Mouse (Mus musculus) limb, embryonic 13.5 days (tissue): ENCODE results near the gene St8sia2. TPM values are rescaled to one million over a fixed set of nuclear protein-coding genes. Genes with fewer than 3 reads are reported as not detected.

ENCODE experiments used
- ATAC-seq: fragments of 200-750 bp; cut with Nextera tagmentation; 2 replicates; pipeline ENCODE4 v1.8.0; 2017; ENCODE audit warnings: low read depth, moderate number of reproducible peaks, moderate TSS enrichment; ENCODE audit not compliant: low FRiP score
- H3K27ac ChIP-seq: fragments of 300-500 bp; sonication (generic); 2 replicates; pipeline ENCODE4 v1.5.1; 2015; ENCODE audit warnings: inconsistent platforms, mild to moderate bottlenecking, moderate library complexity
- H3K27me3 ChIP-seq: fragments of 300-500 bp; sonication (generic); 2 replicates; pipeline ENCODE4 v1.6.1; 2015; ENCODE audit warnings: mild to moderate bottlenecking, inconsistent platforms
- H3K36me3 ChIP-seq: fragments of 300-500 bp; sonication (generic); 2 replicates; pipeline ENCODE4 v1.6.1; 2015; ENCODE audit warnings: inconsistent platforms, mild to moderate bottlenecking, moderate library complexity
- H3K4me1 ChIP-seq: fragments of 300-500 bp; sonication (generic); 2 replicates; pipeline ENCODE4 v1.6.1; 2015; ENCODE audit warnings: inconsistent platforms
- H3K4me2 ChIP-seq: fragments of 300-500 bp; sonication (generic); replicated peaks from 2 replicates; pipeline ENCODE4 v1.6.1; 2015; ENCODE audit warnings: inconsistent platforms, mild to moderate bottlenecking, moderate library complexity
- H3K4me3 ChIP-seq: fragments of 300-500 bp; sonication (generic); 2 replicates; pipeline ENCODE4 v1.5.1; 2015; ENCODE audit warnings: moderate library complexity, mild to moderate bottlenecking, inconsistent platforms
- H3K9ac ChIP-seq: fragments of 300-500 bp; sonication (generic); 2 replicates; pipeline ENCODE4 v1.6.1; 2015; ENCODE audit warnings: mild to moderate bottlenecking, inconsistent platforms
- H3K9me3 ChIP-seq: fragments of 300-500 bp; sonication (generic); 2 replicates; pipeline ENCODE4 v1.6.1; 2016; ENCODE audit warnings: inconsistent platforms
- WGBS: fragments of 180-500 bp; shearing (Covaris S2); methylation state at CpG from one replicate; pipeline ENCODE4 v1.1.7; 2015; 5-methylcytosine and 5-hydroxymethylcytosine counted together
- polyA plus RNA-seq: library from polyadenylated mRNA; unstranded; fragments of >200 nt; fragmentation: Nextera tagmentation; extraction: Ambion mirVana; gene quantifications from 2 replicates; pipeline ENCODE4 v1.2.1, GENCODE M21; 2015

Gene St8sia2
- 18.6 and 20.1 TPM in 2 replicates for polyA plus RNA-seq

DNA sequence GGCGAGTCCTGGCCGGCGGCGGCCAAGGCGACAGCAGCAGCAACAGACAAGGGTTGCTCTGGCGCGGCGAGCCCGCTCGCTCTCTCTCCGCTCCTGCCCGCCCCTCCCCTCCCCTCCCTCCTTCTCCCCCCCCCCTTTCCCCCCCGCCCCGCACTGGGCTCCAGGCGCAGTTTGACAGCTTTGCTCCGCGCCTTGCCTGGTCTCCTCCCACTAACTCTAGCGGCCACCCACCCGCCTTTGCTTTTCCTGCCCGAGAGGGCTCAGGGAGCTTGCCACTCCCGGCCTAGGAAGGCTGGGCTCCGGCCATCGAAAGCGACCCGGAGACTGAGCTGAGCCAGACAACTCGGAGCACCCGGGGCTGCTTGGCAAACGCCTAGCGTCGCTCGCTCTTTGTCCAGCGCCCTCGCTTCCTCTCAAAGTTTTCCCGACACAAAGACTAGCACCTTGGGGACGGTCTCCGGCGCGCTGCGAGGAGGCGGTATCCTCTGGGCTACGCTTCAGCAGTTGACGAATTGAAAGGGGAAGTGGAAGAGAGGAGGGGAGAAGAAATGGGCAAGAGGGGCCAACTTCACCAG is at the start of gene St8sia2:
Gene St8sia2 (minus strand): TSS at position 90 of the 575 bp plus-strand sequence.
- peak; percentile 87 for ATAC-seq
- Histone ChIP-seq H3K36me3 (no peaks in the 10 kb centered on the region), H3K9ac (peak within 1 kb of the TSS; percentile 84), H3K4me3 (peak within 1 kb of the TSS; percentile 85), H3K27ac (peak within 1 kb of the TSS; percentile 87), H3K4me2 (peak within 1 kb of the TSS; percentile 86), H3K9me3 (no peaks in the 10 kb centered on the region), H3K27me3 (peaks cover 11% of the 10 kb centered on the region), H3K4me1 (peaks cover 22% of the 10 kb centered on the region)
- 0% methylated on average over 28 of the region's 42 CpGs for WGBS

DNA sequence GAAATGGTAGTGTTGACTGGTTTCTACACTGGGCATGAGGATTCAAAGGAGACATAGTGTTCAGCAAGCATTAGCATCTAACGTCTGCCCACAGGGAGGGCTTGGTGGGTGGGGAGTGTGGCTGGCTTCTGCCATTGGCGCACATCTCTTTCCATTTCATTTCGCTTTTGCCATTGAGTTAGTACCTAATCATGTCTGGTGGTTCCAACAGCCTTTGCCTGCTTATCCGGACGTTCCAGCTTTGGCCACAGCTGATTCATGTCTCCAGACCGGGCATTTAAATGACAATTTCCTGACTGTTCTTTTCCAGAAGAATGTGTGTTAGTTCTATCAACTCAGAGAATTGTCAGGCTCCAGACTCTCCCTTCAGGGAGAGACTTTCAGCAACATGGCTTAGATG is 47.6 kb upstream of the St8sia2 start:
- no peak for ATAC-seq
- no peak overlapping the region for H3K27ac ChIP-seq
- H3K9me3 ChIP-seq = no peaks in the 10 kb centered on the region
- H3K27me3 ChIP-seq = no peaks in the 10 kb centered on the region
- H3K36me3 ChIP-seq = no peaks in the 10 kb centered on the region
- H3K4me2 ChIP-seq = no peak overlapping the region
- peaks cover 30% of the 10 kb centered on the region for H3K4me1 ChIP-seq
- no peak overlapping the region for H3K4me3 ChIP-seq
- WGBS = 81% methylated on average over 6 of the region's 6 CpGs
- H3K9ac ChIP-seq = no peak overlapping the region

DNA sequence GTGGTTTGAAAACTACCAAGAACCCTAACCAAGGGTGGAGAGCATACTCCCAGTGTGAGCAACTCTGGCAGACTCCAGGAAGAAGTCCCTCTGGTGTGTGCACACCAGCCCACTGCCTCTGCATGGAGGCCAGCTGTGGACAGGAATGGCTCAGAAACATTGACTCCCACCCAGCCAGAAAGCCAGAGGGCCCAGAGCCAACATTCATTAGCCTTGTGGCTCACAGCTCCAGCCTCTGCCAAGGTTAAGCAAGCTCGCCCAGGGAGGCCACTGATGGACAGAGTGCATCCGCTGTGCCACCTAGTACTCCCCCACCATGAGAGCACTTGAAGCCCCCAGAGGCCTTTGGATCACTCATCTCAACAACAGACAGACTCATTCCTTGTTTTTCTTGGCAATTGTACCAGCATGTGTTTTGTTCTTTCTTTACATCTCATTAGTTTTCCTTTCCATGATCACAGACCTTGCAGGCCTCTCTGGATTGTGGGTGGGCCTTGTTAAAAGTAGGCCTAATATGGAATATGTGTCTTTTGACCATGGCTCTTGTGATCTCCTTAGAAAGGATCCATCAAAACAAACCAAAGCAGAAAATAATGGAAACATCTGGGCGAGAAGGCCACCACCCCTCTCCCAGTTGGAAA is 46.9 kb upstream of the St8sia2 start:
- WGBS = 78% methylated on average over 3 of the region's 3 CpGs
- H3K4me1 ChIP-seq = peaks cover 24% of the 10 kb centered on the region
- no peak for ATAC-seq

DNA sequence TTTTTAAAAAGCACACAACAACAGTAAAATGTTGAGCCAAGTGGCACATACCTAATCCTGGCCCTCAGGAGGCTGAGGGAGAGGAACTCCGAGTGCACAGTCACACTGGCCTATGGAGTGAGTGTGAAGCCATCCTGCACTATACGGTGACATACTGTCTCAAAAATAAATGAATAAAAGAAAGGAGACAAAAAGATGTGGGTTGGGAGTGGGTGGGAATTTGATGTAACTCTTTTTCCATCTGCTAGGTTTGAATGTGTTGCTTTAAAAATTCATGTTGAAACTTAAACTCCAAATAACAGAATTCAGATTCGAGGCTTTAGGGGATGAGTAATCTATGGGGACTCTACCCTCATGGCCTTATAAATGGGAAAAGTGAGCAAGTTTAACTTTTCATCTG is 46.2 kb upstream of the St8sia2 start:
- ATAC-seq = no peak
- WGBS = 83% methylated on average over 3 of the region's 3 CpGs
- Histone ChIP-seq H3K4me1 (peaks cover 18% of the 10 kb centered on the region), H3K9me3 (no peaks in the 10 kb centered on the region), H3K4me3 (no peak overlapping the region), H3K27ac (no peak overlapping the region), H3K4me2 (no peak overlapping the region), H3K9ac (no peak overlapping the region), H3K36me3 (no peaks in the 10 kb centered on the region), H3K27me3 (no peaks in the 10 kb centered on the region)

More for the DNA sequence above, 46.9 kb upstream of the St8sia2 start:
- Histone ChIP-seq H3K9me3 (no peaks in the 10 kb centered on the region), H3K4me2 (no peak overlapping the region), H3K27ac (no peak overlapping the region; the same call in 1 of the 2 replicates), H3K36me3 (no peaks in the 10 kb centered on the region), H3K4me3 (no peak overlapping the region), H3K9ac (no peak overlapping the region), H3K27me3 (no peaks in the 10 kb centered on the region)

DNA sequence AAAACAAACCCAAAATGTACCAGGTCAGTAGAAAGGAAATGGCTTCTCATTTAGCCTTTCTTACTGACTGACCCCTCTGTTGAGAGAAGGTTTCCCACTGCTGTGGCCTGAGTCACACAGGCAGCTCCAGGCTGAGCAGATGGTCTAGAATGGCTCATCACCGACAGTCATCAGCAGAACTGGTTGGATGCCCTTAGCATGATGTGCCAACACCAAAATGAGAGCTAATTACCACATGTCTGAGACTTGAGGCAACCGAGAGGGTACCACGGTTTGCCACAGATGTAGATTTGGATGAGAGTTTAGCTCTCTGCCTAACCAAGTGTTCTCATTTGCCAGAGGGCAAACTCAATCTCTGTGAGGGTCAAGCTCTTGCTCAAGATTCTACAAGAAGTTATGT is 42.3 kb upstream of the St8sia2 start:
- Histone ChIP-seq H3K9me3 (no peaks in the 10 kb centered on the region), H3K4me2 (no peak overlapping the region), H3K9ac (no peak overlapping the region), H3K36me3 (no peaks in the 10 kb centered on the region), H3K4me1 (peaks cover 6% of the 10 kb centered on the region; the same call in 1 of the 2 replicates), H3K4me3 (no peak overlapping the region), H3K27me3 (no peaks in the 10 kb centered on the region), H3K27ac (no peak overlapping the region)
- 83% methylated on average over 3 of the region's 3 CpGs for WGBS
- ATAC-seq = no peak

DNA sequence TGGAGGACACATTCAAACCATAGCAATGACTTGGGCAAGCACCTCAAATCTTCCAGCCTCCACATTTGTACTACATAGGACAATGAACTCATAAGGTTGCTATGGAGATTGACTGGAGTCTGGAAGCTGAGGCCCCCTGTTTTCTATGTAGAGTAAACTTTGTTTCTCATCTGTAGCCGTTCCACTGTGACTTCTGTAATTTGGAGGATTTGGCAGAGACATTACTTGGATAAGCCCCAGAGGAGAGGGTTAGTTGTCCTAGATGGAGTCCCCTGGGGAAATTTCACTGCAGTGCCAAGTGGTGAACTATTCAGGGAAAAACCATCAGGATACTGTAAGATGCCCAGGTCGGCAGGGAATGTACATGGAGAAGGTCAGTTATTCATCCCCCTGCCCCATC is 34.1 kb upstream of the St8sia2 start:
- Histone ChIP-seq H3K27me3 (no peaks in the 10 kb centered on the region), H3K4me1 (peaks cover 10% of the 10 kb centered on the region; the same call in 1 of the 2 replicates), H3K4me3 (no peak overlapping the region), H3K9me3 (no peaks in the 10 kb centered on the region), H3K4me2 (no peak overlapping the region), H3K9ac (no peak overlapping the region), H3K27ac (no peak overlapping the region), H3K36me3 (no peaks in the 10 kb centered on the region)
- WGBS = 83% methylated on average over 2 of the region's 2 CpGs
- no peak for ATAC-seq

DNA sequence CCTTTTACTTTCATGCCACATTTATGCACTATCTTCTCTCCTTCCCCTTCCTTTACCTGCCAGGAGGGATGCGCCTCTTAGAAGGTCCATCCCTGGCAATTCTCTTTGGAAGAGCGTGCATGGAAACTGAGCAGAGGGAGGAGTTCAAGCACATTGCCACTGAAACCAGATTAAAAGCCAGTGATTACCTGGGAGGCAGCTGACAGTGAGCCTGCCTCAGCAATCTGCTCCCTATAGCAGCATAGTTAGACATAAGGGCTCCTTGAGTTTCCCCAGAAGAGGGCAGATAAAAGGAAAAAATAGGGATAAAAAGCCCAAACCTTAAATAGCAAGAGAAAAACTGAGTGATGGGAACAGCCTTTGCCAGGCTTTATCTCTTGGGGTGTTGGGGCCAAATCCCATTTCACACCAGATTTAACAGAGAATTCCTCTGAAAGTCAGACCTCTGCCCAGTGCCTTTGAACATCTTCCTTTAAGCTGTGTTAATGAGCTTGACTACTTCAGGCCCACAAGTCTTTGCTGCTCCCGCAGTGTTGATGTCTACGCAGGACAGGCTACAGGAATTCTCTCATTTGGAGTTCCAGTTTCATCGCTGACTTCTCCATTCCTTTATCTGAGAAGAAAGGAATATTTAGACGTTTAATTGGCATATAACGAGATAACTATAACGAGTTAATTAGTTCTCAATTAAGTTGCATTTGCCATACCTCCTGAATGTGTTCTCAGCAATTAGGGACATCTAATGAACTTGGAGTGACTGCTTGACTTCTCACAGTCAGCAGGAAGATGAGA is 31.9 kb upstream of the St8sia2 start:
- H3K4me2 ChIP-seq = no peak overlapping the region
- no peak overlapping the region for H3K27ac ChIP-seq
- no peak overlapping the region for H3K9ac ChIP-seq
- H3K4me3 ChIP-seq = no peak overlapping the region
- ATAC-seq = no peak
- WGBS = 73% methylated on average over 8 of the region's 8 CpGs
- no peaks in the 10 kb centered on the region for H3K27me3 ChIP-seq
- H3K9me3 ChIP-seq = no peaks in the 10 kb centered on the region
- peaks cover 10% of the 10 kb centered on the region; the same call in 1 of the 2 replicates for H3K4me1 ChIP-seq
- H3K36me3 ChIP-seq = no peaks in the 10 kb centered on the region

DNA sequence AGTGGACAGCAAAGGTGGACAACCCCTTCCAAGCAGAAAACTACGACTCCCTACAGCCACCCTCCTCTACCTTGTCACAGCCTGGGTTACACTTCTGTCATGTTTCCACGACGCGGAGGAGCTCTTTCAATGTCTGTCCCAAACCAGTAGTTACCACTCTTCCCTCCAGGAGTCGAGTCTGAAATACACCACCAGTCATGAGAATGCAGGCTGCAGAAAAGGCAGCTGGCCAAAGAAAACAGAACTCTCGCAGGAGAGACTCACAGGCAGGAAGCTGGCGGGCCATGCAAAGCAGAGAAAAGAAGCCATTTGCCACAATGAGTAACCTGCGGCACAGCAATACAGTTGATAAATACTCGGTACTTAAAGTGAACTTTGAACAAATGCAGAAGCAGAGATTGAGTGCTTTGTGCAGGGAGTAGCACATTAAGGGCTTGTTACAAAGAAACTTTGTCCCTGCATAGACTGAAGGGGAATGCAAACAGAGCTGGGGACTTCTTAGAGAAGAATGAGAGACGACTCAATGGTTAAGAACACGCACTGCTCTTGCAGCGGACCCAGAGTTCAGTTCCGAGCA is 30.2 kb upstream of the St8sia2 start:
- Histone ChIP-seq H3K36me3 (no peaks in the 10 kb centered on the region), H3K9ac (no peak overlapping the region), H3K4me2 (no peak overlapping the region; the same call in 1 of the 2 replicates), H3K27ac (no peak overlapping the region), H3K4me1 (peaks cover 10% of the 10 kb centered on the region; the same call in 1 of the 2 replicates), H3K4me3 (no peak overlapping the region), H3K27me3 (no peaks in the 10 kb centered on the region), H3K9me3 (no peaks in the 10 kb centered on the region)
- WGBS = 62% methylated on average over 13 of the region's 13 CpGs
- no peak for ATAC-seq

DNA sequence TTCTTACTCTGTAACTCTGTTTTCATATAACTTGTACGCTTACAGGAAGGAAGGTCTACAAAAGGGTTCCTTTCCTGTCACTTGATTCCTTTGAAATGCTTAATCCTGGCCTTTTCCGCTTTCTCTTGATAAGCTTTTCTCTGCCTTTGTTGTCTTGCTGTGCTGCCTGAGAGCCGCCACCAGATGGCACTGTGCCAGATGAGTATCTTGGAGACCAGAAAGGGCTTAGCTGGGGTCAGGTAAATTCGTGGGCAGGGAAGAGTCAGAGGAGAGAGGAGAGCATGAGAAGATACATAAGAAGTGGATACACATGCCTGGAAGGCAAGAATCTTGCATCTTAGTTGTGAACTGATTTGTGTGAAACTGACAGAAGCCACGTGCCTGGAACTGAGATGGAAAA is 11.5 kb upstream of the St8sia2 start:
- no peak overlapping the region for H3K9ac ChIP-seq
- H3K36me3 ChIP-seq = no peaks in the 10 kb centered on the region
- no peak overlapping the region for H3K27ac ChIP-seq
- 17% methylated on average over 5 of the region's 5 CpGs for WGBS
- no peaks in the 10 kb centered on the region for H3K4me1 ChIP-seq
- ATAC-seq = no peak
- no peaks in the 10 kb centered on the region; the same call in 1 of the 2 replicates for H3K27me3 ChIP-seq
- no peak overlapping the region for H3K4me3 ChIP-seq
- H3K4me2 ChIP-seq = no peak overlapping the region
- H3K9me3 ChIP-seq = no peaks in the 10 kb centered on the region

DNA sequence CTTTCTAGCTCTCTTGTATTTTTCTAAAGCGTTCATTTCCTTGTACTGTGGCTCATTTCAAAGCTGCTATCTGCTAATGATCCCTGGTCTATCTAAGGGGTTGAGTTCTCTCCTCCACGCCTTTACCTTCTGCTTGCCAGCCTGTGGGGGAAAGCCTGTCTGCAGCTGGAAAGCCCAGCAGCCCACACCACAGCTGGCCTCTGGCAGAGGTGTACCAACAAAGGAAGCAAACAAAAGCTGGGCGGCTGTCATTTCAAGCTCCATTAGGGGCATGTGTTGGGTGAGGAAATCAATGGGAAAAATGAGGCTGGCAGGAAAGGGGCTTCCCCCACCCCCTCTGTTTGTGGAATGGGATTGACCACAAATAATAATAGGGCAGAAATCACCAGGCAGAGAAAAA is 10.7 kb upstream of the St8sia2 start:
- no peaks in the 10 kb centered on the region for H3K9me3 ChIP-seq
- no peaks in the 10 kb centered on the region for H3K4me1 ChIP-seq
- H3K27ac ChIP-seq = no peak overlapping the region
- no peak overlapping the region for H3K4me2 ChIP-seq
- H3K27me3 ChIP-seq = no peaks in the 10 kb centered on the region; the same call in 1 of the 2 replicates
- H3K4me3 ChIP-seq = no peak overlapping the region
- H3K36me3 ChIP-seq = no peaks in the 10 kb centered on the region
- H3K9ac ChIP-seq = no peak overlapping the region
- WGBS = 74% methylated on average over 3 of the region's 3 CpGs
- no peak for ATAC-seq

DNA sequence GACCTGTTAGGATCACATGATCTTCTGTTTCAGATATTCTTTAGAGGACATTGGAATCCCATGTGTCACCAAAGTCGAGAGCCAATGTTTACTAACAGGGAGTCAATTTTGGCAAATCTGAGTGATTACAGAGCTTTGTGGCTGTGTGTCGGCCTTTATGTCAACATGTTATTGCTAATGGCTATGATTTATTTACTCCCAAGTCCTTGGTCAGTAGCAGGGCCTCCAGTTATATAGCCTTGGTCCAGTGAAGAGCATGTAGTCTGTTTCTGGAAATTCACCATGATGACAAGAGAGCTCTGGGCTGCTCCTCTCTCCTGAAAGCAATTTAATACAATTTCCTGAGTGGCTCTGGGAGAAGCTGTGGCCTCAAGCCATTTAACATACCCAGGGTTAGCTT is 9.1 kb upstream of the St8sia2 start:
- H3K4me3 ChIP-seq = no peak overlapping the region
- no peak overlapping the region for H3K9ac ChIP-seq
- H3K4me1 ChIP-seq = no peaks in the 10 kb centered on the region
- 42% methylated on average over 2 of the region's 2 CpGs for WGBS
- no peak overlapping the region for H3K4me2 ChIP-seq
- no peaks in the 10 kb centered on the region for H3K36me3 ChIP-seq
- H3K27ac ChIP-seq = no peak overlapping the region
- ATAC-seq = no peak
- H3K27me3 ChIP-seq = no peaks in the 10 kb centered on the region; the same call in none of the 2 replicates
- H3K9me3 ChIP-seq = no peaks in the 10 kb centered on the region

DNA sequence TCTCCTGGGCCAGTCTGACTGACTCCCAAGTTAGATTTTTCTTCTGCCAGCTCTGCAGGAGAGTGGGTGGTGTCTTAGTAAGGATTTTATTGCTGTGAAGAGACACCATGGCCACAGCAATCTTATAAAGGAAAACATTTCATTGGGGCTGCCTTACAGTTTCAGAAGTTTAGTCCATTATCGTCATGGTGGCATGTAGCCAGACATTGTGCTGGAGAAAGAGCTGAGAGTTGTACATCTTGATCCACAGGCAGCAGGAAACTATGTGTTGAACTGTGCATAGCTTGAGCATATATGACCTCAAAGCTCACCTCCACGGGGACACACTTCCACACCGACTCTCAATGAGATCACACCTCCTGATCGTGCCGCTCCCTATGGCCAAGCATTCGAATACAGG is 8.3 kb upstream of the St8sia2 start:
- Histone ChIP-seq H3K4me2 (no peak overlapping the region), H3K27ac (no peak overlapping the region), H3K36me3 (no peaks in the 10 kb centered on the region), H3K4me3 (no peak overlapping the region), H3K9me3 (no peaks in the 10 kb centered on the region), H3K27me3 (no peaks in the 10 kb centered on the region; the same call in none of the 2 replicates), H3K9ac (no peak overlapping the region), H3K4me1 (no peaks in the 10 kb centered on the region)
- no peak for ATAC-seq
- 76% methylated on average over 6 of the region's 6 CpGs for WGBS
